Mouse (Mus musculus) MEL (cell line): ENCODE measurements around the gene Rassf5. TPM values are rescaled to one million over a fixed set of nuclear protein-coding genes. Genes with fewer than 3 reads are reported as not detected.
A peak's percentile ranks its signal among the peaks of the same experiment; 100 is the strongest.

ENCODE experiments used
- DNase-seq: peaks from one replicate; pipeline ENCODE4 v3.0.0; 2011; ENCODE audit warnings: low read depth, low spot score
- H3K27ac ChIP-seq: 2 replicates; pipeline ENCODE4 v1.5.1; 2012; ENCODE audit warnings: low read depth, mild to moderate bottlenecking, control low read depth, low read length, moderate library complexity; ENCODE audit not compliant: control insufficient read depth
- H3K27me3 ChIP-seq, 2 experiments: fragments of 150-350 bp in 1 of 2; sonication (generic) in 1 of 2; 2 replicates each; pipeline ENCODE4 v1.6.1; 2012; ENCODE audit warnings: low read length in 2 of 2, mild to moderate bottlenecking in 2 of 2, improper control_type of control experiment in 1 of 2, moderate library complexity in 1 of 2; ENCODE audit not compliant: insufficient read depth in 2 of 2, control insufficient read depth in 1 of 2
- H3K36me3 ChIP-seq, 2 experiments: 2 replicates each; pipeline ENCODE4 v1.6.1; 2012 to 2014; ENCODE audit warnings: low read length in 2 of 2, improper control_type of control experiment in 1 of 2, inconsistent platforms in 1 of 2, mild to moderate bottlenecking in 1 of 2; ENCODE audit not compliant: insufficient read depth in 2 of 2, control insufficient read depth in 1 of 2
- H3K4me1 ChIP-seq, 2 experiments: fragments of 150-350 bp in 1 of 2; sonication (generic) in 1 of 2; 2 replicates each; pipeline ENCODE4 v1.6.1; 2012; ENCODE audit warnings: low read length in 2 of 2, improper control_type of control experiment in 1 of 2, mild to moderate bottlenecking in 1 of 2; ENCODE audit not compliant: insufficient read depth in 2 of 2, control insufficient read depth in 1 of 2
- H3K4me3 ChIP-seq, 2 experiments: fragments of 150-350 bp in 1 of 2; sonication (generic) in 1 of 2; 2 replicates each; pipeline ENCODE4 v1.5.1; 2012; ENCODE audit warnings: low read depth in 2 of 2, low read length in 2 of 2, mild to moderate bottlenecking in 2 of 2, moderate library complexity in 2 of 2, control low read depth in 1 of 2, improper control_type of control experiment in 1 of 2; ENCODE audit not compliant: control insufficient read depth in 1 of 2, insufficient read depth in 1 of 2
- H3K79me2 ChIP-seq: 2 replicates; pipeline ENCODE4 v1.6.1; 2012; ENCODE audit warnings: mild to moderate bottlenecking, low read length, moderate library complexity; ENCODE audit not compliant: control insufficient read depth, poor library complexity, insufficient read depth
- H3K9ac ChIP-seq: 2 replicates; pipeline ENCODE4 v1.6.1; 2012; ENCODE audit warnings: low read depth, mild to moderate bottlenecking, control low read depth, low read length, moderate library complexity; ENCODE audit not compliant: control insufficient read depth, poor library complexity, severe bottlenecking
- H3K9me3 ChIP-seq: fragments of 150-350 bp; sonication (generic); replicated peaks from 2 replicates; pipeline ENCODE4 v1.6.1; 2012; ENCODE audit warnings: mild to moderate bottlenecking, low read length, improper control_type of control experiment, moderate library complexity; ENCODE audit not compliant: insufficient read depth
- BHLHE40 ChIP-seq: IDR thresholded peaks from 2 replicates; pipeline ENCODE4 v1.6.1; 2012; ENCODE audit warnings: low read depth, mild to moderate bottlenecking, inconsistent platforms, low read length, improper control_type of control experiment, borderline replicate concordance
- CTCF ChIP-seq, 3 experiments: IDR thresholded peaks in 2 of 3; conservative IDR thresholded peaks in 1 of 3; 2 replicates each; pipeline ENCODE4 v1.5.1; 2011 to 2012; ENCODE audit warnings: low read length in 3 of 3, low read depth in 2 of 3, mild to moderate bottlenecking in 2 of 3, improper control_type of control experiment in 1 of 3, inconsistent platforms in 1 of 3, mixed read lengths in 1 of 3, moderate library complexity in 1 of 3; ENCODE audit not compliant: control insufficient read depth in 1 of 3, insufficient read depth in 1 of 3, poor library complexity in 1 of 3, severe bottlenecking in 1 of 3
- E2F4 ChIP-seq: IDR thresholded peaks from 2 replicates; pipeline ENCODE4 v1.6.1; 2011; ENCODE audit warnings: low read depth, low read length, improper control_type of control experiment, borderline replicate concordance
- EP300 ChIP-seq, 2 experiments: IDR thresholded peaks; 2 replicates each; pipeline ENCODE4 v1.6.1; 2011; ENCODE audit warnings: improper control_type of control experiment in 2 of 2, low read length in 2 of 2, low read depth in 1 of 2, mild to moderate bottlenecking in 1 of 2
- ETS1 ChIP-seq: IDR thresholded peaks from 2 replicates; pipeline ENCODE4 v1.6.1; 2012; ENCODE audit warnings: low read depth, mild to moderate bottlenecking, inconsistent platforms, low read length, improper control_type of control experiment, moderate library complexity
- GABPA ChIP-seq: IDR thresholded peaks from 2 replicates; pipeline ENCODE4 v1.6.1; 2012; ENCODE audit warnings: low read depth, mild to moderate bottlenecking, inconsistent platforms, low read length, improper control_type of control experiment, moderate library complexity
- HCFC1 ChIP-seq: IDR thresholded peaks from 2 replicates; pipeline ENCODE4 v1.6.1; 2012; ENCODE audit warnings: low read depth, mild to moderate bottlenecking, inconsistent platforms, low read length, improper control_type of control experiment, moderate library complexity
- JUND ChIP-seq: IDR thresholded peaks from 2 replicates; pipeline ENCODE4 v1.6.1; 2011; ENCODE audit warnings: low read depth, mild to moderate bottlenecking, improper control_type of control experiment, low read length
- MAX ChIP-seq: IDR thresholded peaks from 2 replicates; pipeline ENCODE4 v1.6.1; 2011; ENCODE audit warnings: low read length, improper control_type of control experiment
- MEF2A ChIP-seq: IDR thresholded peaks from 2 replicates; pipeline ENCODE4 v1.6.1; 2014; ENCODE audit warnings: low read depth, mild to moderate bottlenecking, inconsistent platforms, low read length, improper control_type of control experiment; ENCODE audit not compliant: poor library complexity, insufficient replicate concordance, severe bottlenecking; ENCODE audit errors: extremely low read depth
- MXI1 ChIP-seq: IDR thresholded peaks from 2 replicates; pipeline ENCODE4 v1.6.1; 2011; ENCODE audit warnings: mild to moderate bottlenecking, low read depth, low read length, improper control_type of control experiment
- MYC ChIP-seq: IDR thresholded peaks from 2 replicates; pipeline ENCODE4 v1.6.1; 2011; ENCODE audit warnings: low read depth, mild to moderate bottlenecking, low read length, improper control_type of control experiment, moderate library complexity
- NELFE ChIP-seq: IDR thresholded peaks from 2 replicates; pipeline ENCODE4 v1.6.1; 2011; ENCODE audit warnings: low read depth, low read length, improper control_type of control experiment
- POLR2A ChIP-seq, 2 experiments: IDR thresholded peaks; 2 replicates each; pipeline ENCODE4 v1.6.1; 2011 to 2012; ENCODE audit warnings: low read length in 2 of 2, mild to moderate bottlenecking in 2 of 2, control low read depth in 1 of 2, improper control_type of control experiment in 1 of 2, low read depth in 1 of 2, moderate library complexity in 1 of 2; ENCODE audit not compliant: control insufficient read depth in 1 of 2, insufficient read depth in 1 of 2, poor library complexity in 1 of 2
- POLR2AphosphoS5 ChIP-seq: IDR thresholded peaks from 2 replicates; pipeline ENCODE4 v1.6.1; 2012; ENCODE audit warnings: low read depth, borderline replicate concordance, mild to moderate bottlenecking, inconsistent platforms, low read length, moderate library complexity, mixed read lengths
- RAD21 ChIP-seq: IDR thresholded peaks from 2 replicates; pipeline ENCODE4 v1.6.1; 2011; ENCODE audit warnings: mild to moderate bottlenecking, low read depth, low read length, improper control_type of control experiment
- RCOR1 ChIP-seq: IDR thresholded peaks from 2 replicates; pipeline ENCODE4 v1.6.1; 2012; ENCODE audit warnings: low read depth, mild to moderate bottlenecking, inconsistent platforms, low read length, improper control_type of control experiment
- SIN3A ChIP-seq: IDR thresholded peaks from 2 replicates; pipeline ENCODE4 v1.6.1; 2012; ENCODE audit warnings: low read length, improper control_type of control experiment, inconsistent platforms
- SMC3 ChIP-seq: IDR thresholded peaks from 2 replicates; pipeline ENCODE4 v1.6.1; 2011; ENCODE audit warnings: low read depth, low read length, improper control_type of control experiment
- TAL1 ChIP-seq: IDR thresholded peaks from 2 replicates; pipeline ENCODE4 v1.6.1; 2012; ENCODE audit warnings: mild to moderate bottlenecking, inconsistent platforms, low read length, moderate library complexity, mixed read lengths
- TBP ChIP-seq: IDR thresholded peaks from 2 replicates; pipeline ENCODE4 v1.8.0; 2011; ENCODE audit warnings: low read depth, low read length, improper control_type of control experiment
- TCF12 ChIP-seq: IDR thresholded peaks from 2 replicates; pipeline ENCODE4 v1.6.1; 2014; ENCODE audit warnings: low read depth, mild to moderate bottlenecking, inconsistent platforms, low read length, improper control_type of control experiment, moderate library complexity
- UBTF ChIP-seq: IDR thresholded peaks from 2 replicates; pipeline ENCODE4 v1.6.1; 2012; ENCODE audit warnings: low read depth, mild to moderate bottlenecking, inconsistent platforms, low read length, improper control_type of control experiment, moderate library complexity, borderline replicate concordance; ENCODE audit not compliant: insufficient read depth
- ZC3H11A ChIP-seq: IDR thresholded peaks from 2 replicates; pipeline ENCODE4 v1.6.1; 2012; ENCODE audit warnings: low read depth, mild to moderate bottlenecking, inconsistent platforms, low read length, improper control_type of control experiment
- ZMIZ1 ChIP-seq: IDR thresholded peaks from 2 replicates; pipeline ENCODE4 v1.6.1; 2012; ENCODE audit warnings: low read depth, mild to moderate bottlenecking, inconsistent platforms, low read length, improper control_type of control experiment, moderate library complexity
- polyA plus RNA-seq, 2 experiments: library from polyadenylated mRNA; stranded (reverse) in 1 of 2; unstranded in 1 of 2; fragments of >175 nt in 1 of 2; fragments of >200 nt in 1 of 2; gene quantifications; 2 replicates each; pipeline versions ENCODE4 v1.2.1 to v1.2.4; 2012; ENCODE audit warnings: low replicate concordance in 2 of 2, low read depth in 1 of 2; ENCODE audit not compliant: insufficient read length in 2 of 2, insufficient read depth in 1 of 2, missing spikeins in 1 of 2
- total RNA-seq: library from RNA; depleted of rRNA; stranded (reverse); fragments of 300-350 nt; gene quantifications from 2 replicates; pipeline ENCODE4 v1.2.3, GENCODE M21; 2012

Rassf5 gene
- total and polyA plus RNA-seq, 3 experiments, result 14.8 to 28.8 TPM; not detected in 1

DNA sequence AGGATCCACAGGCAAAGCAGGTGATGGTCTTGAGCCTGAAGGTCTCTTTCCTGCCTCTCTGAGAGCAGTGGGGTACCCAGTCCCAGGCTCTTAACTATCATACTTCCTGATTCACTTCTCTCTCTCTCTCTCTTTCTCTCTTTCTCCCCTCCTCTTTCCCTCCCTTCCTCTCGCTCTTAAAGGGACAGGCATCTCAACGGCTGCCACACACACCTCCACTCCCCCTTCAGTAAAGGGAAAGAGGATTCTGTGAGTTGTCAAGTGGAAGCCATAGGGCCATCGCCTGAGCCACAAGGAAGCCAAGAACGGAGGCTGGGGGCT, 34.4 kb upstream of the Rassf5 start, which contains the start of gene Ikbke (continued):
- peak; percentile 76 for TF ChIP-seq HCFC1
- no peak for TF ChIP-seq ZMIZ1
- TF ChIP-seq POLR2AphosphoS5, result no peak
- no peak for TF ChIP-seq MEF2A
- no peak for TF ChIP-seq MAX
- TF ChIP-seq UBTF, result no peak
- no peak for TF ChIP-seq ZC3H11A
- TF ChIP-seq NELFE, result no peak; the same call in 1 of the 2 replicates

DNA sequence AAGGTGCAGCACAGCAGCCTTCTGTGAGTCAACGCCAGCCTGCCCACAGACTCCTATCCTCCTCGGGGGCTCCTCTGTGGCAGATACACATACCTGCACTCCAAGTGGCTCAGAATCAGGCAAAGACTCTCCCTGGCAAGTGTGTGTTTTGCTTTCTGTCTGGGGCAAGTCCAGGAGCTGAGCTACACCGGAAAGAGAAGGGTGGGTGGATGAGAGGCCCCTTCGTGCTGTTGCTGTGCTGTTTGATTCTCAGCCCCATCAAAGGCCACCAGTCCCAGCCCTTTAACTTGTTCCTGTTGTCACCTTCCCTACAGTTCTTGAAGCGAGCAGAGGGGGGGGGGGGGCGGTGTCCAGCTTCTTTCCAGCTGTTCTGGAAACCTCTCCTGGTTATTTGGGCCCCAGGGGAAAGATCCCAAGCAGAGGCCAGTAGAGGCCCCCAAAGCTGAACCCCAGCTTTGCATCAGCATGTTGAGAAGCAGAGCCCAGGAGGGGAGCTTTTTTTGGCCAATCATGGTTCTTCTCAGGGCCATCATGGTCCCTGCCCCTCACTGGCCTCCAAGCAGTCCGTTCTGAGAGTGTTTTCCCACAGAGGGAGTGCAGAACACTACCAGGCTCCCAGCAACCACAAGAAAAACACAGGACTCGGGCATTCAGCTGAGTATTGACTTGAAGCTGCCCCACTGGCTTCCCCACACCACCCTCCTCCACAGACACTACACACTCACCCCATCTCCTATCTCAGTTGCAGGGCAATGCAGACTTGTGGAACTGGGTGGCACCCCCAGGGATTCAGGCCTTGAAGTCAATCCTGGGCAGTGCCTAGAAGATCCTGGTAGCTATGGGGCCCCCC, 33.8 kb upstream of the Rassf5 start:
- Histone ChIP-seq H3K27ac (peak overlapping the region; percentile 31; the same call in 1 of the 2 replicates), H3K9ac (peak overlapping the region; percentile 59)
- no peak for DNase-seq

More for the DNA sequence above, 33.8 kb upstream of the Rassf5 start:
- Histone ChIP-seq H3K4me1 (peaks cover 0 to 15% of the 10 kb centered on the region in 2 experiments; a peak in 3 of 4 replicates), H3K27me3 (no peaks in the 10 kb centered on the region), H3K79me2 (no peaks in the 10 kb centered on the region), H3K36me3 (peaks cover 0 to 6% of the 10 kb centered on the region in 2 experiments; a peak in 2 of 4 replicates), H3K4me3 (peak overlapping the region; percentile 57 to 72), H3K9me3 (no peaks in the 10 kb centered on the region)
- TF ChIP-seq E2F4, result no peak
- no peak for TF ChIP-seq GABPA
- TF ChIP-seq TBP, result no peak
- TF ChIP-seq RAD21, result no peak
- TF ChIP-seq MEF2A, result no peak
- no peak for TF ChIP-seq MAX
- TF ChIP-seq CTCF (IDR thresholded peaks at IDR 0.05 in 2 of 3, conservative IDR thresholded peaks at IDR 0.05 in 1 of 3; ENCODE audit: control insufficient read depth in 1 of 3, insufficient read depth in 1 of 3, low read depth in 2 of 3, low read length in 3 of 3, poor library complexity in 1 of 3, severe bottlenecking in 1 of 3), result no peak
- TF ChIP-seq ETS1, result no peak
- TF ChIP-seq BHLHE40, result no peak
- no peak for TF ChIP-seq TCF12
- no peak for TF ChIP-seq RCOR1
- no peak for TF ChIP-seq POLR2AphosphoS5
- no peak for TF ChIP-seq MXI1
- no peak for TF ChIP-seq TAL1
- TF ChIP-seq JUND, result no peak
- no peak for TF ChIP-seq MYC
- no peak for TF ChIP-seq EP300 (IDR thresholded peaks at IDR 0.05; ENCODE audit: low read depth in 1 of 2, low read length in 2 of 2)
- no peak for TF ChIP-seq SIN3A
- TF ChIP-seq SMC3, result no peak
- no peak for TF ChIP-seq POLR2A (IDR thresholded peaks at IDR 0.05; ENCODE audit: control insufficient read depth in 1 of 2, insufficient read depth in 1 of 2, low read depth in 1 of 2, low read length in 2 of 2, poor library complexity in 1 of 2)
